Comparison of ENCODE assay signal across 12 mouse cellular contexts in genomic region chr10:110270561-110270960, GRCm38 (mm10).
"Had no signal": no experiment of that assay in that cellular context is flagged by ENCODE, and none has a peak within 500 bp of the region (broad histone marks: within the 10 kb centered on the region; RNA-seq: fewer than 3 reads in every experiment).

No protein-coding gene starts in this region.

- DNase-seq: retina, postnatal 1 day; right cerebral cortex, adult 18-20 months; right cerebral cortex, postnatal 14 days; right cerebral cortex, postnatal 25 days; right cerebral cortex, postnatal 4 days; spleen, adult 18-20 months; thymus, adult 18-20 months; thymus, adult 2 months; thymus, postnatal 14 days; thymus, postnatal 25 days; thymus, postnatal 36 days; thymus, postnatal 4 days had no signal
